Mouse (Mus musculus) liver, embryonic 11.5 days (tissue): Measurements from ENCODE around the gene Fank1. TPM values are rescaled to one million over a fixed set of nuclear protein-coding genes. Genes with fewer than 3 reads are reported as not detected.

Experiments used
- ATAC-seq: fragments of 200-750 bp; cut with Nextera tagmentation; replicated peaks from 2 replicates; pipeline ENCODE4 v1.8.0; 2017; ENCODE audit warnings: moderate number of reproducible peaks, mild to moderate bottlenecking, moderate TSS enrichment, moderate library complexity; ENCODE audit not compliant: low FRiP score
- DNase-seq: peaks from one replicate; pipeline ENCODE4 v3.0.0-alpha.2; 2017; ENCODE audit warnings: low spot score
- H3K27ac ChIP-seq: fragments of 300-500 bp; sonication (generic); 2 replicates; pipeline ENCODE4 v1.5.1; 2014; ENCODE audit warnings: mild to moderate bottlenecking, low read depth, low read length, control low read depth
- H3K27me3 ChIP-seq: fragments of 300-500 bp; sonication (generic); replicated peaks from 2 replicates; pipeline ENCODE4 v1.6.1; 2014; ENCODE audit warnings: low read length, mixed read lengths; ENCODE audit not compliant: control insufficient read depth, insufficient read depth
- H3K36me3 ChIP-seq: fragments of 300-500 bp; sonication (generic); 2 replicates; pipeline ENCODE4 v1.6.1; 2014; ENCODE audit warnings: mild to moderate bottlenecking, low read length, moderate library complexity, mixed read lengths; ENCODE audit not compliant: control insufficient read depth, insufficient read depth
- H3K4me1 ChIP-seq: fragments of 300-500 bp; sonication (generic); replicated peaks from 2 replicates; pipeline ENCODE4 v1.6.1; 2014; ENCODE audit warnings: low read length, mixed read lengths; ENCODE audit not compliant: control insufficient read depth, insufficient read depth
- H3K4me2 ChIP-seq: fragments of 300-500 bp; sonication (generic); 2 replicates; pipeline ENCODE4 v1.6.1; 2014; ENCODE audit warnings: mild to moderate bottlenecking, control low read depth, moderate library complexity
- H3K4me3 ChIP-seq: fragments of 300-500 bp; sonication (generic); 2 replicates; pipeline ENCODE4 v1.5.1; 2014; ENCODE audit warnings: low read depth, low read length, control low read depth
- H3K9ac ChIP-seq: fragments of 300-500 bp; sonication (generic); 2 replicates; pipeline ENCODE4 v1.6.1; 2014; ENCODE audit warnings: low read depth, low read length, control low read depth
- H3K9me3 ChIP-seq: fragments of 300-500 bp; sonication (generic); 2 replicates; pipeline ENCODE4 v1.6.1; 2016; ENCODE audit warnings: low read length, inconsistent platforms, mixed read lengths; ENCODE audit not compliant: control insufficient read depth
- WGBS: fragments of 180-500 bp; shearing (Covaris S2); extraction: QIAGEN DNeasy Blood & Tissue Kit; methylation state at CpG from one replicate; pipeline ENCODE4 v1.1.7; 2014; 5-methylcytosine and 5-hydroxymethylcytosine counted together
- polyA plus RNA-seq: library from polyadenylated mRNA; unstranded; fragments of >200 nt; fragmentation: Nextera tagmentation; extraction: Ambion mirVana; gene quantifications from 2 replicates; pipeline ENCODE4 v1.2.1, GENCODE M21; 2014

The Fank1 gene
- polyA plus RNA-seq, 1 experiment from 2014 or later: not detected

GRCm38 (mm10) chr7:133862233-133862632 is 85.6 kb downstream of the Fank1 start:
- Histone ChIP-seq H3K9ac (no peak overlapping the region), H3K4me1 (no peaks in the 10 kb centered on the region), H3K36me3 (no peaks in the 10 kb centered on the region), H3K27me3 (no peaks in the 10 kb centered on the region), H3K4me3 (no peak overlapping the region), H3K4me2 (no peak overlapping the region), H3K27ac (no peak overlapping the region), H3K9me3 (no peaks in the 10 kb centered on the region)
- DNase-seq (no peak), ATAC-seq (no peak)
- WGBS: 89% methylated on average over 6 of the region's 6 CpGs

GRCm38 (mm10) chr7:133862723-133863122 is 86.1 kb downstream of the Fank1 start:
- Histone ChIP-seq H3K27ac (no peak overlapping the region), H3K4me1 (no peaks in the 10 kb centered on the region), H3K4me3 (no peak overlapping the region), H3K9me3 (no peaks in the 10 kb centered on the region), H3K36me3 (no peaks in the 10 kb centered on the region), H3K4me2 (no peak overlapping the region), H3K9ac (no peak overlapping the region), H3K27me3 (no peaks in the 10 kb centered on the region)
- WGBS: 91% methylated on average over 5 of the region's 5 CpGs
- no peak for ATAC-seq
- no peak for DNase-seq

- H3K36me3 ChIP-seq: no peaks in the 10 kb centered on the region
- no peaks in the 10 kb centered on the region for H3K9me3 ChIP-seq
- H3K4me1 ChIP-seq: no peaks in the 10 kb centered on the region
- no peak overlapping the region for H3K27ac ChIP-seq
- no peak overlapping the region for H3K4me2 ChIP-seq
- 64% methylated on average over 3 of the region's 3 CpGs for WGBS
- H3K27me3 ChIP-seq: no peaks in the 10 kb centered on the region
- DNase-seq (no peak), ATAC-seq (no peak)
- H3K9ac ChIP-seq: no peak overlapping the region
- H3K4me3 ChIP-seq: no peak overlapping the region
These were observed 86.5 kb downstream of the Fank1 start for GRCm38 (mm10) chr7:133863151-133863550.

- no peaks in the 10 kb centered on the region for H3K36me3 ChIP-seq
- H3K4me3 ChIP-seq: no peak overlapping the region
- 88% methylated on average over 4 of the region's 4 CpGs for WGBS
- no peaks in the 10 kb centered on the region for H3K27me3 ChIP-seq
- H3K4me2 ChIP-seq: no peak overlapping the region
- DNase-seq: no peak
- ATAC-seq: no peak
- H3K4me1 ChIP-seq: no peaks in the 10 kb centered on the region
- no peaks in the 10 kb centered on the region for H3K9me3 ChIP-seq
- H3K27ac ChIP-seq: no peak overlapping the region
- H3K9ac ChIP-seq: no peak overlapping the region
These were observed 87.0 kb downstream of the Fank1 start for GRCm38 (mm10) chr7:133863684-133864083.

- H3K4me2 ChIP-seq: no peak overlapping the region
- DNase-seq: no peak
- no peak overlapping the region for H3K9ac ChIP-seq
- H3K27me3 ChIP-seq: no peaks in the 10 kb centered on the region
- H3K27ac ChIP-seq: no peak overlapping the region
- H3K4me1 ChIP-seq: no peaks in the 10 kb centered on the region
- 74% methylated on average over 4 of the region's 4 CpGs for WGBS
- no peaks in the 10 kb centered on the region for H3K36me3 ChIP-seq
- ATAC-seq: no peak
- no peaks in the 10 kb centered on the region for H3K9me3 ChIP-seq
- no peak overlapping the region for H3K4me3 ChIP-seq
These were observed 93.6 kb downstream of the Fank1 start for GRCm38 (mm10) chr7:133870265-133870664.

GRCm38 (mm10) chr7:133872701-133873100 is 96.0 kb downstream of the Fank1 start:
- ATAC-seq (no peak), DNase-seq (no peak)
- no peak overlapping the region for H3K9ac ChIP-seq
- H3K27ac ChIP-seq: no peak overlapping the region
- no peaks in the 10 kb centered on the region for H3K27me3 ChIP-seq
- 74% methylated on average over 5 of the region's 5 CpGs for WGBS
- H3K4me1 ChIP-seq: no peaks in the 10 kb centered on the region
- H3K4me3 ChIP-seq: no peak overlapping the region
- H3K4me2 ChIP-seq: no peak overlapping the region
- no peaks in the 10 kb centered on the region for H3K9me3 ChIP-seq
- no peaks in the 10 kb centered on the region for H3K36me3 ChIP-seq

- Histone ChIP-seq H3K4me3 (no peak overlapping the region), H3K4me1 (no peaks in the 10 kb centered on the region), H3K4me2 (no peak overlapping the region), H3K9ac (no peak overlapping the region), H3K9me3 (no peaks in the 10 kb centered on the region), H3K27me3 (no peaks in the 10 kb centered on the region), H3K36me3 (no peaks in the 10 kb centered on the region), H3K27ac (no peak overlapping the region)
- WGBS: 77% methylated on average over 3 of the region's 3 CpGs
- DNase-seq: no peak
- ATAC-seq: no peak
These were observed 99.5 kb downstream of the Fank1 start for GRCm38 (mm10) chr7:133876139-133876538.

- no peak overlapping the region for H3K27ac ChIP-seq
- no peak overlapping the region for H3K4me3 ChIP-seq
- ATAC-seq: no peak
- no peak for DNase-seq
- H3K4me1 ChIP-seq: no peaks in the 10 kb centered on the region
- no peaks in the 10 kb centered on the region for H3K9me3 ChIP-seq
- H3K4me2 ChIP-seq: no peak overlapping the region
- no peak overlapping the region for H3K9ac ChIP-seq
- H3K27me3 ChIP-seq: no peaks in the 10 kb centered on the region
- no peaks in the 10 kb centered on the region for H3K36me3 ChIP-seq
- 73% methylated on average over 17 of the region's 17 CpGs for WGBS
These were observed 100.1 kb downstream of the Fank1 start for GRCm38 (mm10) chr7:133876646-133877342.

GRCm38 (mm10) chr7:133879761-133880160 is 103.1 kb downstream of the Fank1 start:
- Histone ChIP-seq H3K9me3 (no peaks in the 10 kb centered on the region), H3K4me3 (no peak overlapping the region), H3K4me1 (no peaks in the 10 kb centered on the region), H3K27ac (no peak overlapping the region), H3K36me3 (no peaks in the 10 kb centered on the region), H3K9ac (no peak overlapping the region), H3K4me2 (no peak overlapping the region), H3K27me3 (no peaks in the 10 kb centered on the region)
- 92% methylated on average over 8 of the region's 8 CpGs for WGBS
- ATAC-seq: no peak
- no peak for DNase-seq
